Mouse (Mus musculus) frontal cortex, postnatal 25 days (tissue): ENCODE results near the gene Acot6.

Experiments
- DNase-seq, 2 experiments: peaks; one replicate each; pipeline ENCODE4 v3.0.0; 2022; ENCODE audit warnings: low spot score in 2 of 2

The Acot6 gene

DNA sequence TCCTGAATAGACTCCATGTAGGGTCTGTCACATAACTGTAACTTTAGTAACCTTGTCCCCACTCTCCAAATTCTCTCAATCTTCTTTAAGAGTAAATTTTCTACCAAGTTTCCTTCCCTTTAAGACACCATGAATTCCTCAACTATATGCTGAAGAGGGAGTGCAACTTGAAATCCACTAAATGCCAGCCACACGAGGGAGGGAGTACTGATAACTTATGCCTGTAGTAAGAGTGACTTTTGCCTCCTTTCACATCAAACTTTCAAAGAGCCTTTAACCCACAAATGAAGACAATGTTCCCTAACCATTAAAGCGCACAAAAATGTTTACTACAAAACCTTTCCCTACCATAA, 1.0 kb downstream of the Acot6 start:
- no peak for DNase-seq

DNA sequence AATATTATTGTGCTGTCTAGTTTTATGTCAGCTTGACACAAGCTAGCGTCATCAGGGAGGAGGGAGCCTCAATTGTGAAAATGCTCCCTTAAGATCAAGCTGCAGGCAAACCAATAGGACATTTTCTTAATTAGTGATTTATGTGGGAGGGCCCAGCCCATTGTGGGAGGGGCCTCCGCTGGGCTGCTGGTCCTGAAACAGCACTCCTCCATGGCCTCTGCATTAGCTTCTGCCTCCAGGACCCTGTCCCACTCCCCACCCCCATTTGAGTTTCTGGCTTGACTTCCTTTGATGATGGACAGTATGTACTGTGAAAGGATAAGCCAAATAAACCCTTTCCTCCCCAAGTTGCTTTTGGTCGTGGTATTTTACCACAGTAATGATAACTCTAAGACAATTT, 6.6 kb downstream of the Acot6 start:
- DNase-seq, result no peak

DNA sequence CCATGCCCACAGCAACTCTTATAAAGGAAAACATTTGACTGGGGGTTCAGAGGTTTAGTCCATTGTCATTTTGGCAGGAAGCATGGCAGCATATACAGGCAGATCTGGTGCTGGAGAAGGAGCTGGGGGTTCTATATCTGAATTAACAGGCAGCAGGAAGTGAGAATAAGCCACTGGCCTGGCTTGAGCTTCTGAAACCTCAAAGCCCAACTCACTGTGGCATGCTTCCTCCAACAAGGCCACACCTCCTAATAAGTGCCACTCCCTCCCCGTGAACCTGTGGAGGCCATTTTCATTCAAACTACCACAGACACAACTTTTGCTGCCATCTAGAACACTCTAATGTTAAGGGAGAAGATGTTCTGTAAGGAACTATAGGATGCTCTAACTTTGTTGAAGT, 7.2 kb downstream of the Acot6 start:
- no peak for DNase-seq

DNA sequence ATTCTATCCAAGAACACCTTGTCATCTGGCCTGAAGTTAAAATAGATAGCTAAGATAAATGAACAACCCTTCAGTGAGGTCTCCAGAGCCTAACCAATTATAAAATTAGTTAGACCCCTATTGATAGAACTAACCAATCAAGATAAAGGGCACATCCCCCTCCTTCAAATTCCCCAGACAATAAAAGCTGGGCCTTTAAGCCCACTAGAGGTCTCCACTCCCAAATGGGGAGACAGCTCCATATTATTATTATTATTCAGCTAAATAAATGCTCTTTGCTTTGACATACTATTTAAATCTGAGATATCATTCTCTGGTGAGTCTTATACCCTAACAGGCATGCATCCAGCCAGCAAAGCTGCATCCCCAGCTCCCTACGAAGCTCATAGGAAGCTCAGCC, 9.5 kb downstream of the Acot6 start:
- no peak for DNase-seq

DNA sequence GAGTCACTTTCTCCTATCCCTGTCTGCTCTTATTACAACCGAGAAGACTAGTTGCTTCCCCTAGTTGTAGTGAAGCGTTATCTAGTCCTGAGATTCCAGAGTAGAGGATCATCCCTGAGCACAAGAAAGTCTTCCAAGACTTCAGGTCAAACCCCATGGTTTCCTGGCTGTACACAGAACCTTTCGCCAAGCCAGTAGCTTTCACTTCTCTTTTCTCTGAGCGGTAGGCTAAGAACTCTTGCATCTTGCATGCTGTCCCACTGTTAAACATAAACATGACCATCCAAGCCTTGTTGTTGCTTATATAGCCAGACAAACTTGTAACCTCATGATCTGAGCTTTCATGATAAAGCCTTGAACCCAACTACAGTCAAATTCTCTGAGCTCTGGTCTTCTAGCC, 10.4 kb downstream of the Acot6 start:
- DNase-seq, result no peak

DNA sequence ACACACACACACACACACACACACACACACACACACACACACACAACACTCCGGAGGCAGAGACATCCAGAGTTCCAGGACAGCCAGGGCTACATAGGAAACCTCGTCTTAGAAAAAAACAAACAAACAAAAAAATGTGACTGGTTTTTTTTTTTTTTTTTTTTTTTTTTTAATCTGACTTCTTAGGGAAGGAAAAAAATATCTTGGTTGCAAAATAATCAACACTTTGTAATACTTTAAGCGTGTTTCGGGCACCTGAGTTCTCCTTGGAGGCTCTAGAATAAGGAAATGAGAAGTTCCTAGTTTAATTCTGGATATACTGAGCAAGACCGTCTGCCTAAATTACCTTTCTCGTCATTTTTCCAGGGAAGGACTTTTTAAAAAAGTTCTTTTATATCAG, 13.2 kb downstream of the Acot6 start:
- DNase-seq, result no peak

DNA sequence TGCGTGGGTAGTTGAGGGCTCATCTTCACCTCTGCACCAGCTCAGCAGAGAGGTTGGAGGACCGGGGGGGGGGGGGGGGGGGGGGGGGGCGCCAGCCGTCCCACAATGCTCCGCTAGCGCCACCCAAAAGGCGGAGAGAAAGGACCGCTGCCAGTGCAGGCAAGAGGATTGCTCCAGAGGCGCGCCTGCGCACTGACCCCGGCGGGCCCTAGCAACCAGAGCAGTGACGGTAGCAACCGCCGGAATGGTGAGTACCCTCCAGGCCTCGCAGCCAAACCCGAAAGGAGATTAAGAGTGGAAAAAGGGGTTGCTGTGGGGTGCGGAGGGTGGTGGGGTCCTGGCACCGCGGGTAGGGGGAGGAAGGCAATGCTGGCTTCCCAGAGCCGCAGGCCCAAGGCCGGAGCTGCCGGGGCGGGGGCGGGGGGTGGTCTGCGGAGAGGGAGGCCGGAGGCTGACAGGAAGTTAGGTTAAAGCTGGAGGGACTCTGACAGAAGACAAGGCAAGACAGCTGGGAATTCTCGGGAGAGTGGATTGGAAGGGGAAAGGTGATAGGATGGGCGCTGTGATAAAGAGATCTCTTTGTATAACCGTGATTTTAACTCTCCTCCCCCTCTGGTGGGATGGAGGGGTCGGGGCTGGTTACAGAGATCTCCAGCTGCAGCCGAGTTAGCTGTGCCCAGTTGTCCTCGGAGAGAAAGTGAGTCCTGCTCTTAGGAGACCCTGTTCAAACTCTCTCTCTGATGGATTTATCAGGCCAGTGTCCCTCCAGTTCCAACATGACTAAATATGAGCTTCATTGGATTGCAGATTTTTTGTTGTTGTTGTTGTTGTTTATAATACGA, 13.9 kb downstream of the Acot6 start, which contains the start of gene Dnal1:
TSS of gene Dnal1 (plus strand) at position 214 of the 842 bp plus-strand sequence.
- DNase-seq, result peak; percentile 73 to 81

DNA sequence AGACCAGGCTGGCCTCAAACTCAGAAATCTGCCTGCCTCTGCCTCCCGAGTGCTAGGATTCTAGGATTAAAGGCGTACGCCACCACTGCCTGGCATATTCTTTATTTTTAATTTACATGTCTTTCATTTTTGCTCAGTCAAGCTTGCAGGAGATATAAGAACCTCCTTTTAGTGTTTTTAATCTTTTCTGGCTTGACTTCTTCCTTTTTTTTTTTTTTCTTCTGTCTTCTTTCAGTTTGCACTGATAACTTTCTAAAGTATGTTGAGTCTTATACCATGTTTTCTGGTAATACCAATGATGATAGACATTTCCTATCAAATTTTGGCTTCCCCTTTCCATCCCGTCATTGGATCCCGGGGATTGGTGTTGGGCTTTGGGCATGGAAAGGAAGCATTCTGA, 19.1 kb downstream of the Acot6 start:
- no peak for DNase-seq

DNA sequence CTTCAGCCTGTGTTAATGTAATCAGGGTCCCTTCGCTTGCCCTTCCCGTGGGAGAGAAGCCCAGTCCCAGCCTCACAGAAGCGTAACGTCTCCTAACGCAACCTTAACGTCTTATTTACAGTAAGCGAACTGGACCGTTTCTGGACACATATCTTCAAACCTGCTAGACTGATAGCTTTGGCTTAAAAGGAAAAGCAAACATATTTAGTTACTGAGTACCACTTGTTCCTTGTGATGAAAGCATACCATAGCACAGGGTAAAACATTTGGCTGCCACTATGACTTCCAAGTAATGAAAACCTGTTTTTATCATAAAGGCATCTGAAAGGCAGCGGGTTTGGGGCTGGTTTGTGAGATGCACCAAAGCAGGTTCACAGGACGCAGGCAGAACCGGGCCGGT, 25.4 kb downstream of the Acot6 start:
- DNase-seq, result no peak

DNA sequence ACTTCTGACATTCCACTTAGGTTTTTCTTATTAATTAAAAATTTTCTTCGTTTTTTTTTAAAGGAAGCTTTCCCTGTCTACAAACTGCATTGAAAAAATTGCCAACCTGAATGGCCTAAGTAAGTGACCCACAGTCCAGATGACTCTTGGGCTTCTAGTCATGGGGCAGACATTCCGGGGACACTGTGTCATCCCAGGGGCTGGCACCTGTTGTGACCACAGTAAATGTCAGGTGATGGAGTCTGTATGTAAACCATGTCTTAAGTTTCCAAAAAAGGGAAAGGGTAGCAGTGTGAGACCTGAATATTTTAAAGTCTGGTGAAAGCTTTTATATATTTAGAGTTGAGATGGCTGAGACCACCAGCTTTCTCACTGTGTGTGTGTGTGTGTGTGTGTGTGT, 26.4 kb downstream of the Acot6 start:
- no peak for DNase-seq

DNA sequence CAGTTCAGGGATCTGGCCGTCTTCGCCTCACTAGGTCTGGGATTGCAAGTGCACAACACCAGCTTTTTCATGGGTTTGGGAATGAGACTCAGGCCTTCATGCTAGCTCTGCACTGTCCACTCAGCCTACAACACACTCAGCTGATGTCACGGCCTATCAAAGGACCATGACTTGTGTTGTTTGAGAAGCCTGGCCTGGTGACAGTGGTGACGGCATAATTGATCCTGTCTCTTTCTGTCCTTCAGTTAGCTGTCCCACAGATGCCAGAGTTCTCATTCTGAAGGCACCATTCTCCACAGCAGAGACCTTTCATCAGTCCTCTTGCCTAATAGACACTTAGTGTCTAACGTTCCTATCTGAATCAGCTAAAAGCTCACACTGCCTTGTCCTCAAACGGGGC, 28.1 kb downstream of the Acot6 start:
- no peak for DNase-seq

DNA sequence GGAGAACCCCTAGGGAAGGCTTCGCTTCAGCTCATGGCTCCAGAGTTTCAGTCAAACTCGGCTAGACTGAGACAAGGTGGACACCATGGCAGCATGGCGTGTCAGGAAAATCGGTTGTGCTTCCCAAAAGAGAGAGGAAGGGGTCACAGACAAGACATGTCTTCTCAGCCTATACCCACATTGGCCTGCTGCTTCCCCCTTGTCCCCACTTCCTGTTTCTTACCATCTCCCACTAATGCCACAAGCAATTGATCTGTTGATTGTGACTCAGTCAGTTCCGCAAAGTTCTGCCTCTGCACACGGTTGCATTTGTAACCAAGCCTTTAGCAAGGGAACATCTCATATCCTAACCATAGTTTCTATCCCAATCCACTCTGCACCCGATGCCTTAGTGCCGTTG, 29.5 kb downstream of the Acot6 start:
- DNase-seq, result no peak

DNA sequence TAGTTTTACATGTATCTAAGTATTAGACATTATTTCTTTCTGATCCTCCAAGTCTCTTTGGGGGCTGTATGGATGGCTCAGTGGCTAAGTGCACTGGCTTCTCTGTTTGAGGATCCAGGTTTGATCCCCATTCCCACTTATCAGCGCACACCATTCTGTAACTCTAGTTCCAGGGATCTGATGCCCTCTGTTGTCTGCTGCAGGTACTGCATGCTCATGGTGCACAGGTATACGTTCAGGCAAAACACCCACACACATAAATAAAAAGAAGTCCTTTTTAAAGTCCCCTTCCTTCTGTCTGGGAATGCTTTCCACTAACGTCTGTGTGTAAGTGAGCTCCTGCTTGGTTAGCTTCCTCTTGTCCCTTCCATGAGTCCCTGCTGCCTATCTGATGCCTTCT, 31.8 kb downstream of the Acot6 start:
- DNase-seq, result no peak

DNA sequence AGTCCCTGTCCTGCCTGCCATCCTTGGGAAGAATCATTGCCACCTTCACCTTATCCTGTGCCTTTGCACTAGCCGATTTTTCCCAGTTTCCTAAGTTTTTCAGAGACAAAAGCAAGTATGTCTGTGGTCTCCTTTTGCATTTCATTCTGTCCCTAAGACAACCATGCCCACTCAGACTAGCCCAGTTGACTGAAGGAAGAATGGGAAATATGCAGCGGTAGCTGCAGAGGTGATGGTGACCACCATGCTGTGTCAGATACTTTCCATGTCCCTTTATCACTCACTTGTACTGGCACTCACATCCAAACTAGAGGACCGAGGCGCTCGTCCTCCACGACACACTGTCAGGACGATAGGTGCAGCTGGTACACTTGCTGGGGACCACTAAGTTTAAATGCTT, 36.7 kb downstream of the Acot6 start:
- no peak for DNase-seq

DNA sequence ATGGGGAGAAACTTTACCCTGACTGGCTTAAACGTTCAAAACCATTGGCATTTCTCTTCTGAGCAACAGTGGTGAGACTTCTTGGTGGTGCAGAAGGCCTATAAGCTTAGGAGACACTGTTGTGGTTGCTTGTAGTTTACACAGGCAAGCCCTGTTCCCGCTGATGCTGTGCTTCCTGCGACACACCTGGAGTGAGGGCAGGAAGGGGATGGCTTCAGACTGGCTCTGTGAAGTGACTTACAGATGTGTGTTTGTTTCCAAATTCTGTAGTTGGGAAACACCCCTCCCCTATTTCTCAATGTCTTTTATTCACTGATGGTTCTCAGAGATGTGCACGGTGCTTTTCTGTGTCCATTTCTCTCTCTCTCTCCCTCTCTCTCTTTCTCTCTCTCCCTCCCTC, 39.7 kb downstream of the Acot6 start:
- DNase-seq, result no peak

DNA sequence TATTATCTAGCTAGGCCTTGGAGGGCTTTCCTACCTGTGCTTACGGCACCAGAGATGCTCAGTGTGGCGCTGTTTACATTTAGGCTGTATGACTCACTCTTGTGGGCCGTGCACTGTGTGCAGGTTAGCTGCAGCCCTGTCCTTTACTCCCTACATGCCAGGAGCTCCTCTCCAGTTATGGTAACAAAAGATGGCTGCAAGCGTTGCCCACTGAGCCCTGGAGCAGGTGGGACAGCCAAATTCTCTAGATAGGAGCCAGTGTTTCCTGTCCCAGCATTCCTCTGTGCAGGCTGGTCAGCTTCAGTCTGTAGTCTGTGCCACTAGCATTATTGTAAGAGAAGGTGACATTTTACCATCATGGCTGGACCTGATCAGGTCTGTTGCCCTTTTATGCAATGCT, 40.8 kb downstream of the Acot6 start:
- DNase-seq, result no peak

DNA sequence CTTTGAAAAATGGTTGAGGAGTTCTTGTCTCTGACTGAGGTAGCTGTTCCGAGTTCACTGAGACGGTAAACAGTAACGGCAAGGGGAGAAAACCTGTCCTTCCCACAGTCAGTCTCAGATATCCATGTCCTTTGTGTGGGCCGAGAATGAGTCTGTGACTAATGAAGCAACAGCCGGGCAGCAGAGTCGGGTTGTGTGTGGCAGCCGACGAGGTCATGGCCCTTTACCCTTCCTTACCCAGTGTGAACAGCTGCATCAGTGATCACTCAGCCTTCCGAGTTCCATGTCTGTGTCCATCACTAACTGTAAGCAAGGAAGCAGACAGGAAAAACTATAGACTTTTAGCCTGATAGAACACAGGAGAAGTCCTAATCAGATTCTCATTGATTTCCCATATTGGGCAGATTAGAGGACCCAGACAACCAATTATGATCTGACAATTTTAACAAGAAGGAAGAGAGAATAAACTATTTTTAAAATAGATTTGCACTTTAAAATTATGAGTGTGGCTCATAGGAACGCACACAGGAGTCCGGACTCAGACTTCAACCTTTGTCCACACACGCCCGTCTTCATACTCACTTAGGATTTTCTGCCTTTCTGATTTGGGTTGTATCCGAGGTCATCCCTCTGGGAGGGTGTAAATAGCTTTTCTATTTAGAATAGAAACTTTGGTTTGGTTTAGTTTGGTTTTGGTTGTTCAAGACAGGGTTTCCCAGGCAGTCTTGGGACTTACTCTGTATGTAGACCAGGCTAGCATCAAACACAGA, 42.0 kb downstream of the Acot6 start:
- no peak for DNase-seq

DNA sequence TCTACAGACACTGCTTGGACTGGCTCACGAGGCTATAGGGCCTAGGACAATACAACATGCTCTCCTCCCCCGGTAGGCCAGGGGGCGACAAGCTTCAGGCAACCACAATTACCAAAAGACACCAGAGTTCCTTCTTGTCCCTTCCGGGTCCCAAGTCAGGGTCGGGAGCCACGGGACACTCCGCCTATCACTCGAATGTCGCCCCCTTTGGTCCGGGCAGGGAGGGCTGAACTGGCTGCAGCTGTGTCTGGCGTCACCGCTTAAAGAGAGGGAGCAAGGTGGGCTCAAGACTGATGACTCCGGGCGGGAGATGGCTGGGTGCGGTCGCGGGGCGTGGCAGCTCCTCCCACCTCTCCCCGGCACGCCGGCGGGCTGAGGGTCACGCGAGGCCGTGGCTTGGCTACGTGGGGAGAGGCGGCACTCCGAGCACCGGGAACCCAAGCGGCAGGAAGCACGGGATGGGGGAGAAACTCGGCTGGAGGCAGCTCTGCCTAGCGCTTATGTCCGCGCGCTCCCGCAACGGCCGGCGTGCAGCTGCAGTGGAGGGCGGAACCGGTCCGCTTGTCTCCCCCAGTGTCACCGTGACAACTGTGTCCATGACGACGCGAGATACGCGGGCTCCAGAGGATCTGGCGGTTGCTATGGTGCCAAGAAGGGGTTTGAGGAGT, 47.6 kb downstream of the Acot6 start, which contains the start of gene Pnma1:
TSS of gene Pnma1 (minus strand) at position 536 of the 668 bp plus-strand sequence.
- peak; percentile 47 to 77 for DNase-seq

DNA sequence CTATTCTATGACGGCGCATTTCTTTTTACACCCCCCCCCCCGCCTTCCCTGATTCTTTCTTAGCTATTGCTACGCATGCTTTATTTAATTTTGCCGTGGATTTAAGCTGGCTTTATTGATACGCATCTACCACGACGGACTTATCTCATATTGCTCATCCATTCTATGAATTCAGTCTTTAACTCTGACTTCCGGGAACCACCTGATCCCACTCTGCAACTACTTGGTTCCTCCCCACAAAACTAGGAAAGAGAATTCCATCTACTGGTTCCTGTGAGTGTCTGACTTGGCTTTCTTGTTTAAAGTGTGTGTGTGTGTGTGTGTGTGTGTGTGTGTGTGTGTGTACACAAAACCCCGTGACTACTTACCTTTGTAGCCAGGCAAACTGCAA, 48.2 kb downstream of the Acot6 start:
- DNase-seq, result no peak

DNA sequence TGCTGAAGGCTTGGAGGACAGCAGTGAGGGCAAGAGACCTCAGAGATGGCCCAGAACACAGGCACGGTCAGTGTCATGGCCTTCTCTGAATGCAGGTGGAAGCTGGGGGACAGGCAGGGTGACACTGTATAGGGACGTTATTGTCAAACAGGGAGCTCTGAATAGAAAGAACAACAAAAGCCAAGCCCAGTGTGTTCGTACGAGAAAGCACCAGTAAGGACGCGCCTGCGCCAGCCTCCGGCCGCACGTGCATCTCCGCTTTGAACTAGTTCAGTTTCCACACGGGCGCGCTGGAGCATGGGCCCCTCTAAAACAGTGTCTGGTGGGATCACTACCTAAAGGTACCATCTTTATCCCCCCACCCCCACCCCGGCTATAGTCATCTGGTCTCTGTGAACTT, 49.5 kb downstream of the Acot6 start:
- no peak for DNase-seq

DNA sequence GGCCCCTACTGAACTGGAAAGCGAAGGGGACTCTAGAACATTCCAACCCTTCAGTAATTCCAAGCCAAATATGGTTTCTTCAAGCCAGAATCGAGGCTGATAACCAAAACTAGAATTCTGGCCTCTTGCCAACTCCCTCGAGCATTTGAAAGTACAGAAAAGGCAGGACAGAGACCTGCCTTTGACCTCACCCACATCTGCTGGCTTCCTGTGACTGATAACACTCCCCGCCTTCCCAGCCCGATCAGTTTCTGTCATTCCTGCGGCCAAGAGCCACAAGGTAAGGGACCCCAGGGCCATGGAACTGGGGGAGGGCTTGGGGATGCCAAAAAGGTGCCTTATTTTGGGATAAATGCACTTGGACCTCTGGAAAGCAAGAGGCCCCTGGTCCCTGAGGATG, 50.5 kb downstream of the Acot6 start:
- DNase-seq, result no peak

DNA sequence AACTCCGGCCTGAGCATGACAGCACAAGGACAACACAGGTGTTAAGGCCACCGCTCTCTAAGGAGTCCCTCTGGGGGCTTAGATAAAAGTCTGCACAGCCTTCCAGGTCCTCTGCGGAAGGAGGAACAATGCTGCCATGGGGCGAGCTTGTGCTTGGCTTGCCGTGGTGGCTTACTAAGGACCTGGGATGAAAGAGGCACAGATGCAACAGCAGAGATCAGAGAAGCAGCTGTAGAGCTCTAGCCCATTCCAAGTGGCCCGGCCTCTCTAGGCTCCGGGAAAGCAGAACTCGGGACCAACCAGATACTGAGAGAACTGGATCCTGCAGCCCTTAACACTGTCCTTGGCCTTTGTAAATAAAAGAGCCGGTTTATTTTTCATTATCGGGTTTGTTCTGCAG, 51.5 kb downstream of the Acot6 start:
- DNase-seq, result no peak
